Mouse (Mus musculus) heart, embryonic 16.5 days (tissue): Measurements from ENCODE around the gene Rnd2. TPM values are rescaled to one million over a fixed set of nuclear protein-coding genes. Genes with fewer than 3 reads are reported as not detected.
A peak's percentile ranks its signal among the peaks of the same experiment; 100 is the strongest.

Source experiments
- ATAC-seq: fragments of 200-750 bp; cut with Nextera tagmentation; replicated peaks from 2 replicates; pipeline ENCODE4 v1.8.0; 2017; ENCODE audit warnings: moderate number of reproducible peaks; ENCODE audit not compliant: insufficient read depth, low FRiP score; ENCODE audit errors: extremely low read depth
- H3K27ac ChIP-seq: fragments of 300-500 bp; sonication (generic); 2 replicates; pipeline ENCODE4 v1.5.1; 2014; ENCODE audit warnings: mild to moderate bottlenecking, low read length, control low read depth, moderate library complexity
- H3K27me3 ChIP-seq: fragments of 300-500 bp; sonication (generic); 2 replicates; pipeline ENCODE4 v1.6.1; 2014; ENCODE audit warnings: low read length, mixed read lengths; ENCODE audit not compliant: control insufficient read depth, insufficient read depth
- H3K36me3 ChIP-seq: fragments of 300-500 bp; sonication (generic); 2 replicates; pipeline ENCODE4 v1.6.1; 2014; ENCODE audit not compliant: control insufficient read depth, insufficient read depth
- H3K4me1 ChIP-seq: fragments of 300-500 bp; sonication (generic); 2 replicates; pipeline ENCODE4 v1.6.1; 2014; ENCODE audit warnings: low read length, mixed read lengths; ENCODE audit not compliant: control insufficient read depth, insufficient read depth
- H3K4me2 ChIP-seq: fragments of 300-500 bp; sonication (generic); 2 replicates; pipeline ENCODE4 v1.6.1; 2014; ENCODE audit warnings: low read depth, mild to moderate bottlenecking, control low read depth, low read length
- H3K4me3 ChIP-seq: fragments of 300-500 bp; sonication (generic); 2 replicates; pipeline ENCODE4 v1.5.1; 2014; ENCODE audit warnings: mild to moderate bottlenecking, control low read depth, low read length
- H3K9ac ChIP-seq: fragments of 300-500 bp; sonication (generic); 2 replicates; pipeline ENCODE4 v1.6.1; 2014; ENCODE audit warnings: low read length, control low read depth
- H3K9me3 ChIP-seq: fragments of 300-500 bp; sonication (generic); replicated peaks from 2 replicates; pipeline ENCODE4 v1.6.1; 2016; ENCODE audit warnings: low read length; ENCODE audit not compliant: control insufficient read depth
- WGBS: fragments of 180-500 bp; shearing (Covaris S2); extraction: QIAGEN DNeasy Blood & Tissue Kit; methylation state at CpG from one replicate; pipeline ENCODE4 v1.1.7; 2014; 5-methylcytosine and 5-hydroxymethylcytosine counted together
- polyA plus RNA-seq: library from polyadenylated mRNA; unstranded; fragments of >200 nt; fragmentation: Nextera tagmentation; extraction: Ambion mirVana; gene quantifications from 2 replicates; pipeline ENCODE4 v1.2.1, GENCODE M21; 2015

The Rnd2 gene
- polyA plus RNA-seq, 1 experiment from 2014 or later = 7.9 TPM

- Histone ChIP-seq H3K4me1 (peaks cover 22% of the 10 kb centered on the region), H3K4me2 (peak overlapping the region; percentile 15; the same call in 1 of the 2 replicates), H3K4me3 (no peak overlapping the region), H3K9ac (no peak overlapping the region), H3K36me3 (no peaks in the 10 kb centered on the region), H3K27ac (no peak overlapping the region), H3K27me3 (no peaks in the 10 kb centered on the region), H3K9me3 (no peaks in the 10 kb centered on the region)
- 12% methylated on average over 6 of the region's 6 CpGs for WGBS
- ATAC-seq = peak; percentile 37; the same call in 1 of the 2 replicates
Observed at GRCm38 (mm10) chr11:101480912-101481311, 16.1 kb downstream of the Rnd2 start.

GRCm38 (mm10) chr11:101483804-101484203, 19.0 kb downstream of the Rnd2 start:
- Histone ChIP-seq H3K4me3 (no peak overlapping the region), H3K4me1 (peaks cover 25% of the 10 kb centered on the region), H3K36me3 (no peaks in the 10 kb centered on the region), H3K27me3 (no peaks in the 10 kb centered on the region), H3K27ac (no peak overlapping the region), H3K4me2 (no peak overlapping the region), H3K9ac (no peak overlapping the region), H3K9me3 (no peaks in the 10 kb centered on the region)
- ATAC-seq = no peak
- 53% methylated on average over 3 of the region's 3 CpGs for WGBS

- Histone ChIP-seq H3K4me3 (no peak overlapping the region), H3K4me2 (no peak overlapping the region), H3K36me3 (0 out of 2 replicates have a peak, but pooled peaks cover 1% of the 10 kb centered on the region), H3K9me3 (no peaks in the 10 kb centered on the region), H3K27ac (no peak overlapping the region), H3K27me3 (no peaks in the 10 kb centered on the region), H3K9ac (no peak overlapping the region), H3K4me1 (peaks cover 20% of the 10 kb centered on the region)
- no peak for ATAC-seq
- WGBS = 76% methylated on average over 6 of the region's 6 CpGs
Observed at GRCm38 (mm10) chr11:101484245-101484644, 19.4 kb downstream of the Rnd2 start.

GRCm38 (mm10) chr11:101484814-101485213, 20.0 kb downstream of the Rnd2 start:
- Histone ChIP-seq H3K9ac (no peak overlapping the region), H3K4me3 (no peak overlapping the region), H3K4me1 (peaks cover 20% of the 10 kb centered on the region), H3K27ac (no peak overlapping the region), H3K4me2 (no peak overlapping the region), H3K9me3 (no peaks in the 10 kb centered on the region), H3K36me3 (0 out of 2 replicates have a peak, but pooled peaks cover 4% of the 10 kb centered on the region), H3K27me3 (no peaks in the 10 kb centered on the region)
- no peak for ATAC-seq
- WGBS = 62% methylated on average over 7 of the region's 7 CpGs

- no peak overlapping the region for H3K4me3 ChIP-seq
- no peak overlapping the region for H3K4me2 ChIP-seq
- no peaks in the 10 kb centered on the region for H3K27me3 ChIP-seq
- peak; percentile 49; the same call in 1 of the 2 replicates for ATAC-seq
- no peak overlapping the region for H3K27ac ChIP-seq
- H3K9ac ChIP-seq = peak overlapping the region; percentile 27; the same call in 1 of the 2 replicates
- peaks cover 20% of the 10 kb centered on the region for H3K4me1 ChIP-seq
- H3K9me3 ChIP-seq = no peaks in the 10 kb centered on the region
- whole genome bisulfite sequencing = 17% methylated on average over 6 of the region's 6 CpGs
- H3K36me3 ChIP-seq = 0 out of 2 replicates have a peak, but pooled peaks cover 5% of the 10 kb centered on the region
Observed at GRCm38 (mm10) chr11:101485509-101486028, 20.8 kb downstream of the Rnd2 start.

GRCm38 (mm10) chr11:101486126-101486525, 21.3 kb downstream of the Rnd2 start:
- ATAC-seq = no peak
- H3K9ac ChIP-seq = no peak overlapping the region
- WGBS = 56% methylated on average over 6 of the region's 6 CpGs
- no peak overlapping the region for H3K27ac ChIP-seq
- no peaks in the 10 kb centered on the region for H3K9me3 ChIP-seq
- H3K4me3 ChIP-seq = no peak overlapping the region
- 0 out of 2 replicates have a peak, but pooled peaks cover 5% of the 10 kb centered on the region for H3K36me3 ChIP-seq
- no peak overlapping the region for H3K4me2 ChIP-seq
- peaks cover 14% of the 10 kb centered on the region for H3K4me1 ChIP-seq
- H3K27me3 ChIP-seq = no peaks in the 10 kb centered on the region

- Histone ChIP-seq H3K4me3 (no peak overlapping the region), H3K36me3 (peaks cover 7% of the 10 kb centered on the region; the same call in 1 of the 2 replicates), H3K4me2 (no peak overlapping the region), H3K9ac (no peak overlapping the region), H3K27me3 (no peaks in the 10 kb centered on the region), H3K4me1 (0 out of 2 replicates have a peak, but pooled peaks cover 2% of the 10 kb centered on the region), H3K27ac (no peak overlapping the region), H3K9me3 (no peaks in the 10 kb centered on the region)
- no peak for ATAC-seq
- WGBS = 93% methylated on average over 5 of the region's 5 CpGs
Observed at GRCm38 (mm10) chr11:101506269-101506780, 41.5 kb downstream of the Rnd2 start.

- Histone ChIP-seq H3K4me3 (no peak overlapping the region), H3K4me1 (0 out of 2 replicates have a peak, but pooled peaks cover 2% of the 10 kb centered on the region), H3K4me2 (no peak overlapping the region), H3K27ac (no peak overlapping the region), H3K9me3 (no peaks in the 10 kb centered on the region), H3K27me3 (no peaks in the 10 kb centered on the region), H3K36me3 (peaks cover 7% of the 10 kb centered on the region; the same call in 1 of the 2 replicates), H3K9ac (no peak overlapping the region)
- ATAC-seq = no peak
- 88% methylated on average over 7 of the region's 7 CpGs for WGBS
Observed at GRCm38 (mm10) chr11:101507090-101507489, 42.3 kb downstream of the Rnd2 start.

- Histone ChIP-seq H3K9ac (no peak overlapping the region), H3K4me3 (no peak overlapping the region), H3K4me1 (no peaks in the 10 kb centered on the region), H3K4me2 (no peak overlapping the region), H3K27me3 (no peaks in the 10 kb centered on the region), H3K27ac (no peak overlapping the region), H3K36me3 (peaks cover 4% of the 10 kb centered on the region), H3K9me3 (0 out of 2 replicates have a peak, but pooled peaks cover 1% of the 10 kb centered on the region)
- WGBS = 73% methylated on average over 5 of the region's 5 CpGs
- no peak for ATAC-seq
Observed at GRCm38 (mm10) chr11:101518937-101519336, 54.1 kb downstream of the Rnd2 start.
